Mouse (Mus musculus) A20 (cell line): ENCODE measurements around the gene Med29.

Experiments
- DNase-seq: peaks from one replicate; pipeline ENCODE4 v3.0.0-alpha.2; 2011; ENCODE audit warnings: low read depth, low spot score

Med29 gene

GRCm38 (mm10) chr7:28376011-28376771 is 16.3 kb downstream of the Med29 start:
- DNase-seq = peak; percentile 90

DNA sequence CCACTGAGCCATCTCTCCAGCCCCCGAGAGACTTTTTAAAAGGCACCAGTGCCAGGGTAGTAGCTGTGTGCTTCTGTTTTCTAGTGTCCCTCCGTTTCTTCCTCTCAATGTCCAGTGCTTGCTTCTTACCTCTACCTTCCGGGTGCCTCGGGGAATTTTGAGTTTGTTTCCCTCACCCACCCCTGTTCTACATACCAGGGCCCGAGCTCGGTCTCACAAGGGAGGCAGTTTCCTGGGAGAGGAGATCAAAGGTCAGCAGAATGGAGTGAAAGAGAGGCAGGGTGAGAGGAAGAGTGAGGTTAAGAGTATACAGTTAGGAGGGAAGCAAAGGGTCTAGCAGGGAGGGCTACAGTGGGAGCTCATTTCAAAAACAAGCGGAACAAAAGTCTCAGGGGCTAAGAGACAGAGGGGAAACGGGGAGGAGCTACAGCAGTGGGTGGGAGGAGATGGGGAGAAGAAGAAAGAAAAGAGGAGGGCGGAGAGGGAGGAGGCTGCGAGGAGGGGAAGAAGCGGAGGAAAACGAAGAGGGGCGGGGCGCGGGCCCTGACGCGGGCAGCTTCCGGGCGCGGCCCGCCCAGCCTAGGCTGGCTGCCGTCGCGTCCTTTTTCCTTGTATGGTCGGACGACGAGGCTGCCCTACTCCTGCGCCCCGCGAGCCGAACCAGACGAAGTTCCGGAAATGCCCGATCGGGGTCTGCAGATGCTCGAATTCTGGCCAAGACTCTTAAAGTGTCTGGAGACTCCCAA is 17.2 kb downstream of the Med29 start:
- DNase-seq = peak; percentile 97

- no peak for DNase-seq
Observed at GRCm38 (mm10) chr7:28374647-28375046, 17.9 kb downstream of the Med29 start.

DNA sequence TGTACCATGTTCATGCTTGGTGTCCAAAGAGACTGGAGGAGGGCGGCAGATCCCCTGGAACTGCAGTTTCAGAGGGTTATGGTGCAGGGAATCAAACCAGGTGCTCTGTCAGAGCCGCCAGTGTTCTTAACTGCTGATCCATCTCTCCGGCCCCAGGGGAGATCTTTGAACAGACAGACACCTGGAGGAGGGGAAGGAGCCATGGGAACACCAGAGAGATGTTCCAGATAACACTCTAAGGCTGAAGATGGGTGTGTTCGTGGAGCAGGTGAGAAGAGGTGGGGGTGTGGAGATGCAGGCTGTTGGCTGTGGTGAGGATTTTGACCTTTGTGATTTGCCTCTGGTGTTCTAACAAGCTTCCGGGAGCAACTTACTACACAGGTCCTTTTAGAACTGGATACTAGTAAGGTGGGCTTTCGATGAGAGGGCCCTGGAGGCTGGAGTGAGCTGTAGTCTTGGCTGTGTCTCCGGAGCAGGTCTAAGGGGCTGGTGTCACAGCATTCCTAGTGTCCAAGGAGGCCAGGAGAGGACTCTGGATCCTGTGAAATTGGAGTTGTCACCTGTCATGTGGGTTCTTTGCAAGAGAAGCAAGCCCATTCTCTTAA is 18.5 kb downstream of the Med29 start:
- no peak for DNase-seq

- peak; percentile 87 for DNase-seq
Observed at GRCm38 (mm10) chr7:28373131-28373581, 19.4 kb downstream of the Med29 start.

GRCm38 (mm10) chr7:28372251-28373108 is 20.0 kb downstream of the Med29 start, which contains the start of gene Plekhg2:
TSS of gene Plekhg2 (minus strand) at chr7:28372599.
- DNase-seq = peak; percentile 99

- DNase-seq = peak; percentile 60
Observed at GRCm38 (mm10) chr7:28371514-28371989, 21.0 kb downstream of the Med29 start.

- DNase-seq = no peak
Observed at GRCm38 (mm10) chr7:28370977-28371513, 21.5 kb downstream of the Med29 start.

GRCm38 (mm10) chr7:28370051-28370450 is 22.5 kb downstream of the Med29 start:
- DNase-seq = no peak

DNA sequence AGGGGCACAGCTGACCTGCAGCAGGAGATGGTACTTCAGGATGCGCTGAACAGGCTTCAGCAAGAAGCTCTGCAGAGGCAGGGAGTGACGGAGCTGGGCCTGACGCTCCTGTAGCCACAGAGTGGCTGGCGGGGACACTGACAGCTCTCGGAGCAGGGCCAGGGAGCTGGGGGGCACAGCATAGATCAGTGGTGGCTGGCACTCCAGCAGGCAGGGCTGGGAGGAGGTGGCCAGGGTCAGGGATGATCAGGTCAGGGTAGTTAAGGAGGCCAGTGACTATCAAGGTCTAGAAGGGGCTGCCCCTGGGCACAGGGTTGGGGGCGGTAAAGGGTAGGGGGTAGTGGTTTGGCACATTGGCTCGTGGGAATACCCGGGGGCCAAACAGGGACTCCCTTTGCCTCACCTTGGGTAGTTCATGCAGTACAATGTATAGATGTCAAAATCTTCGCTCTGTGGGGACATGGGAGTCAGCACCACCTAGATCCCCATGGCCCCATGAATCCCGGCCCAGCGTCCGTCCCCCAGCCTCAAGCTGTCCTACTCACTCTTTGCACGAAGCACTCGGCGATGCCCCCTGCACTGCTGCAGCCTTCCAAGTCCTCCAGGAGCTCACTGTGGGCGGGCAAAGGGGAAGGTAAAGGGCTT is 24.1 kb downstream of the Med29 start:
- no peak for DNase-seq

DNA sequence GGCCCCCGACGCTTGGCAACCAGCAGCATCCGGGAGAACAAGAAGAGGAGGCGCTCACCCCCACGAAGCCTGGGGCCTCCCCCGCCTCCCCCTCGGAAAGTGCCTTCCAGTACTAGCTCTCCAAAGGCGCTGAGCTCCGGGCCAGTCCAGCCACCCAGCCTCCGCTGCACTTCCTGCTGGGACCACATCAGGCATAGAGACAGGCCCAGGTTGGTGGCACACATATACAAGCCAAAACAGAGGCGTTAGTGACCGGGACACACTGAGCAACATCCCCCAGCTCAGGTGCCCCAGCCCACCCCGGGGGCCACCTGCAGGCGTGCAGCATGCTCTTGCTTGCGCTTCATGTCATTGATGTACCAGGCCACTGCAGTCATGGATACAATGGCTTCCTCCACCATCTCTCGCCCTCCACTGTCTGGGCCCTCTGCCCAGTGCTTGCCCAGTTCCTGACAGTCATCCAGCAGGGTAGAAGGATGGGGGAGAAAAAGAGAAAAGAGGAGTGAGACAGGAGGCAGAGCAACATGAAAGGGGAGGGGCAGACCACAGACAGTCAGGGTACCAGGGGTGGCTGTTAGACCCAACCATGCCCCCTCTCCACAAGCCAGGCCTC is 24.7 kb downstream of the Med29 start:
- DNase-seq = no peak

DNA sequence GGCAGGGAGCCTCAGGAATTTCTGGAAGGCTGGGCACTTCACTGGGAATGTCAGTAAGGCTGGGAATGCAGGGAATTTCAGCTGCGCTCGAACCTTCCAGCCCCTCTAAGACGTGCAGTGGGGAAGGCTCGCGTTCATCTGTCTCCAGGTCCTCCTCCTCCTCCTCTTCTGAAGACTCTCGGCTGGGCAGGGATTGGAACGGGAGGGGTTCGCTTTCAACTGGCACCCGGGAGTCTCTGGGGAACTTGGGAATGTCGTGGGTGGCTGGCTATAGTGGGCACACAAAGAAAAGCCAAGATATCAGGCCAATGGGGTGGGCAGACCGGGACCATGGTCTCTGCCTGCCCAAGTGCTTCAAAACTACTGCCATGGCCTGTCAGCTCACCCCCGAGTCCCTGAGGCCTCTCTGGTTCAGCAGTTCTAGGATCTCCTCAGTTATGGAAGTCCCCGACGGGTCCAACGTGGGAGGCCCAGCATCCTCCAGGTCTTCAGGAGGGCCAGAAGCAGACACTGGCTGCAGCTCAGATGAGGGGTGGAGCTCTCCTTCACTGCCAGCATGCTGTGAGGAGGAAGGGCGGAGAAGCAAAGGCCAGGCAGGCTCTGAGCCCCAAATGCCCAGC is 30.0 kb downstream of the Med29 start:
- no peak for DNase-seq

DNA sequence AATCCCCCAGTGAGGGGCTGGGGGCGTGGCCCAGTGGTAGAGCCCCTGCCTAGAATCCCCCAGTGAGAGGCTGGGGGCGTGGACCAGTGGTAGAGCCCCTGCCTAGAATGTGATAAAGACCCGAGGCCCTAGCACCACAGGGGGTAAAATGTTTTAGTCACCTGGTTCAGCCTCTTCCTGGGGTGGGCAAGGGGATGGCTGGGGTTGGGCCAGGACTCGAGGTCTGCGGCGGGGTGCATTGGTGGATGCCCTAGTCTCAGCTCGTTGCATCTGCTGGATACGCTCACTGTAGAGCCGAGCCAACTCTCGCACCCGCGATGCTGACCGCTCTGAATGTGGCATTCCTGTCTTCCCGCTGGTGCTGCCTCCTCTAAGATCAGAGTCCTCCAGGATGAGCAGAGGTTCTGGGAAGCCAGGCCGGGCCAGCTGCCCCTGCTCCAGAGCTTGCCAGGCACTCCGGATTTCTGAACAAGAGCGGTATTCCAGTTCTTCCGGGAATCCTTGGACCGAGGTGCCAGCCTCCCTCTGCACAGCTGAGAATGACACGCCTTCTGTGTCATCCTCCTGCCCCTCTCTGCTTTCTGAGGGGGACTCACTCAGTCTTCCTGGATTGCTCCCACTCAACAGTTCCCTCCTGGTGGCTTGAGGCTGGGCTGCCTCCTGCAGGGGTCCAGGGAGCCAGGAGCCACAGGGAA is 30.7 kb downstream of the Med29 start:
- DNase-seq = no peak

DNA sequence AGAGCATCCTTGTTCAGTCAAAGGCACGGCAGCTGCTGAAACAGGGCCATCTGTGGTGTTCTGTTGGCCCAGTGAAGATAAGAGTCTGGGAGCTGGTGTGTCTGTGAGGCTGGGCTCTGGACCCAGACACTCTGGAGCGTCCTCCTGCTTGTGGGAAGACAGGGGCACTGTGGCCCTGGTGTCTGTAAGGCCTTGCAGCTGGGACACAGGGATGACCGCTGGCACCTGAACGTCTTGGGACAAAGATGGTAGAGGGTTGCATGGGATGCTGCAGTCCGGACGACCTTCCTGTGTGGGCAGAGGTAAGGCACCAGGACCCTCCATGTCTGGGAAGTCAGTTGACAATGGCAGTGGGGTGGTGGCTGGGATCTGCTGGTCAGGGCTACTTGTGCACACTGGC is 32.2 kb downstream of the Med29 start:
- no peak for DNase-seq

- no peak for DNase-seq
Observed at GRCm38 (mm10) chr7:28359854-28360253, 32.7 kb downstream of the Med29 start.

DNA sequence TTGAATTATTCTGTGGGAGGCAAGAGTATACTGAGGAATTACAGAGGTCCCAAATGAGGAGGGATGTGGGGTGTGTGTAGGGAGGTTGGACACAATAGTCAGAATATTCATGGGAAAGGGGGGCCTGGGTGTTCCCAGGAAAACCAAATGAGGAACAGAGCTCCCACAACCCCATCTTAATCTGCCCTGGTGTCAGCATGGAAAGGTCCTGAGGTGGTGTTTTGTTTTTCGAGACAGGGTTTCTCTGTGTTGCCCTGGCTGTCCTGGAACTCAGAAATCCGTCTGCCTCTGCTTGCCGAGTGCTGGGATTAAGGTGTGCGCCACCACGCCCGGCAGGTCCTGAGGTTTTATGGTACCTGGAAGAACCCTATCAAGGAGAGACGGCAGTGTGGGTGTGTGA is 34.1 kb downstream of the Med29 start:
- DNase-seq = no peak

GRCm38 (mm10) chr7:28357984-28358383 is 34.5 kb downstream of the Med29 start:
- DNase-seq = no peak

DNA sequence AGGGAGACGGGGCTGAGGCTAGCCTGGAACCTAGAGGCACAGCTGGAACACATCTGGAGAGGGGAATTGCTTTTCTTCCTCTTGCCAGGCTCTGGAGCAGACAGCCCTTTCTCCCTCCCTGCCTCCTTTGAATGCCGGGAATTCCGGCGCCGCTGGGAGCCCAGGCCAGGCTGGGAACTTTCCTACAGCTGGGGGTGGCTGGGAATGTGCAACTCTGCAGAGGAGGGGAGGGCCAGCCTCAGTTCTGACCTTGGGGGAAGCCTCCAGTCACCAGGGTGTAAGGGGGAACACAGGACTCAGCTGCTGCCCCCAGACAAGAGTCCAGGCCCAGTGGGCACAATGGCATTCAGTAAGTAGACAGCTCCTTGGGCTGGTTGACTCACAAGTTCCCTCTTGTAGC is 35.5 kb downstream of the Med29 start:
- no peak for DNase-seq

- peak; percentile 29 for DNase-seq
Observed at GRCm38 (mm10) chr7:28355221-28355620, 37.3 kb downstream of the Med29 start.
